Mouse (Mus musculus) left cerebral cortex, adult 8-10 months (tissue): Measurements from ENCODE around the gene Dync1li1. TPM values are rescaled to one million over a fixed set of nuclear protein-coding genes. Genes with fewer than 3 reads are reported as not detected.
"Not testable (repeated sequence)": the region's sequence is repeated elsewhere in the genome, so short reads cannot be mapped to it uniquely, and the experiment has no call there.

Experiments used
- DNase-seq, 2 experiments: peaks; one replicate each; pipeline ENCODE4 v3.0.0; 2022; ENCODE audit warnings: low spot score in 2 of 2
- total RNA-seq, 4 experiments: library from RNA; stranded (reverse); gene quantifications; 2 replicates each; pipeline ENCODE4 v1.2.4; 2022

The Dync1li1 gene
- 10 to 100 TPM; 84.6 to 87.5 (median 85.9) TPM for total RNA-seq

GRCm38 (mm10) chr9:114688252-114688952 is at the start of gene Dync1li1:
TSS of gene Dync1li1 (plus strand) at chr9:114688790.
- DNase-seq, result peak; percentile 96 to 97

- DNase-seq, result no peak
Measured at GRCm38 (mm10) chr9:114639186-114639748, 49.3 kb upstream of the Dync1li1 start.

- peak; percentile 94 to 95 for DNase-seq
Measured at GRCm38 (mm10) chr9:114639839-114640646, 48.5 kb upstream of the Dync1li1 start, which contains the start of gene Cnot10. TSS of gene Cnot10 (minus strand) at chr9:114640184.

GRCm38 (mm10) chr9:114646556-114647505 is 41.8 kb upstream of the Dync1li1 start:
- DNase-seq, result peak in 1 of 2 experiments; percentile 85

- no peak for DNase-seq
Measured at GRCm38 (mm10) chr9:114647506-114648432, 40.8 kb upstream of the Dync1li1 start.

- DNase-seq, result not testable (repeated sequence)
Measured at GRCm38 (mm10) chr9:114648472-114648871, 40.1 kb upstream of the Dync1li1 start.

GRCm38 (mm10) chr9:114649371-114649770 is 39.2 kb upstream of the Dync1li1 start:
- no peak for DNase-seq

- DNase-seq, result no peak
Measured at GRCm38 (mm10) chr9:114650938-114651634, 37.5 kb upstream of the Dync1li1 start.

- DNase-seq, result no peak
Measured at GRCm38 (mm10) chr9:114655356-114655755, 33.2 kb upstream of the Dync1li1 start.

GRCm38 (mm10) chr9:114656701-114657100 is 31.9 kb upstream of the Dync1li1 start:
- no peak for DNase-seq

- no peak for DNase-seq
Measured at GRCm38 (mm10) chr9:114660506-114660905, 28.1 kb upstream of the Dync1li1 start.

GRCm38 (mm10) chr9:114660983-114661382 is 27.6 kb upstream of the Dync1li1 start:
- DNase-seq, result no peak

- DNase-seq, result no peak
Measured at GRCm38 (mm10) chr9:114661991-114662390, 26.6 kb upstream of the Dync1li1 start.

- no peak for DNase-seq
Measured at GRCm38 (mm10) chr9:114663782-114664181, 24.8 kb upstream of the Dync1li1 start.

GRCm38 (mm10) chr9:114666858-114667257 is 21.7 kb upstream of the Dync1li1 start:
- DNase-seq, result no peak

GRCm38 (mm10) chr9:114668047-114668446 is 20.5 kb upstream of the Dync1li1 start:
- no peak for DNase-seq

- no peak for DNase-seq
Measured at GRCm38 (mm10) chr9:114669011-114669410, 19.6 kb upstream of the Dync1li1 start.

GRCm38 (mm10) chr9:114671946-114672345 is 16.6 kb upstream of the Dync1li1 start:
- no peak for DNase-seq
